Mouse (Mus musculus) kidney, adult 8-10 months (tissue): ENCODE data around the gene Il10.
A peak's percentile ranks its signal among the peaks of the same experiment; 100 is the strongest.

Experiments used
- DNase-seq, 2 experiments: peaks; one replicate each; pipeline ENCODE4 v3.0.0; 2022

Il10 gene

DNA sequence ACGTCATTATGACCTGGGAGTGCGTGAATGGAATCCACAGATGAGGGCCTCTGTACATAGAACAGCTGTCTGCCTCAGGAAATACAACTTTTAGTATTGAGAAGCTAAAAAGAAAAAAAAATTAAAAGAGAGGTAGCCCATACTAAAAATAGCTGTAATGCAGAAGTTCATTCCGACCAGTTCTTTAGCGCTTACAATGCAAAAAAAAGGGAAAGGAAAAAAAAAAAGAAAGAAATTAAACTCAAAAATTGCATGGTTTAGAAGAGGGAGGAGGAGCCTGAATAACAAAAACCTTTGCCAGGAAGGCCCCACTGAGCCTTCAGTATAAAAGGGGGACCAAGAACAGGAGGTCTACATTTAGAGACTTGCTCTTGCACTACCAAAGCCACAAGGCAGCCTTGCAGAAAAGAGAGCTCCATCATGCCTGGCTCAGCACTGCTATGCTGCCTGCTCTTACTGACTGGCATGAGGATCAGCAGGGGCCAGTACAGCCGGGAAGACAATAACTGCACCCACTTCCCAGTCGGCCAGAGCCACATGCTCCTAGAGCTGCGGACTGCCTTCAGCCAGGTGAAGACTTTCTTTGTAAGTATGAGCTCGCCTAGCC lies at the start of gene Il10:
Gene Il10 (plus strand): TSS at position 354 of the 607 bp plus-strand sequence.
- no peak for DNase-seq

DNA sequence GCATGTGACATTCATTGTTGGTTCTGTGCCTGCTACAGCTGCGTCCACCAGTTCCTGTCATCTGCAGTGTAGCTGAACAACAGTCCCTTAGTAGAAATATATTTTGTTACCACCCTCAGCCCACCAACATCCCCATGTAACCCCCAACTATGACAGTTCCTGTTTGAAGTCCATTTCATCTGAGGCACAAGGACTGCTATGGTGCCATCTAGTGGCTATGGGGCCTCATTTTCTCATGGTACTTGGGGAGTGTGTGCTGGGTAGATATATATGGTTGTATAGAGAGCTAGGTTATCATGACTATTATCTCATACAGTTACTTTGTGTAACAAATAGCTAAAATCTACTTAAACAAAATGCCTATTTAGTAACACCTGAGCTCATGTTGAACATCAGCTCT lies 40.2 kb upstream of the Il10 start:
- DNase-seq: peak; percentile 24 to 50

DNA sequence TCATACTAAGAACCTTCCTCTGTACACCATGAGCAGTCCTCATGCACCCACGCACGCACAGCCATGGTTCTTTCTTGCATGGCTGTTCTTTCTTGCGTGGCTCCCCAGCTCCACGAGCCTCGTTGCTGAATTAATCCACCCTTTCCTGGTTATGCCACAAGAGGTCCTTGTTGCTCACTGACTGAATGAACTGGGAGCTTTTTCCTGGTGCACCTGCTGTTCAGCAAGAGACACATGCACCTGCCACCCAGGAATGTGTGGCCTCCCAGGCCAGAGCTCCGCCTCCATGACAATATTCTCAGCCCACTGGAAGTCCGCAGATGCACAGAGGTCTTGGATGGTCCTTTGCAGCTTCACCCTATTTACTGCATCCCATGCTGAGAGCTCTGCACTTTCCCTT lies 35.2 kb upstream of the Il10 start:
- peak in 1 of 2 experiments; percentile 21 for DNase-seq

DNA sequence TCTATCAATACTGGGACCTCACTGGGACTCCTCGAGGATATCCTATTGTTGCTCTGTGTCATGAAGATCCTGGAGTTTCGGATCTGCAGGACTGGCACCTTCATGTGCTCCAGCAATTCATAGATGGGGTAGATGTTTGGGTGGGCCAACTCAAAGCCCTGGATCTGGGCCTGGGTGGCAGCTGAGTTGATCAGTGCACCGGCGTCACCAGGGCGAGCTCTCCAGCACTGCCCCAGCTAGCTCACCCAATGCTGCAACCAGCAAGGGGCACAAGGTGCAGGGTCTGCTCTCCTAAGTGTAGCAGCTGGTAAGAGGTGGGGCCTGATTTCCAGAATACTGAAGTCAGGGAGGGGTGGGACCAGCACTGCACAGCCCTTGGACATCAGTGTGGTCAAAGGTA lies 32.6 kb upstream of the Il10 start:
- DNase-seq: no peak

GRCm38 (mm10) chr1:130987418-130987817 lies 32.2 kb upstream of the Il10 start:
- no peak for DNase-seq

DNA sequence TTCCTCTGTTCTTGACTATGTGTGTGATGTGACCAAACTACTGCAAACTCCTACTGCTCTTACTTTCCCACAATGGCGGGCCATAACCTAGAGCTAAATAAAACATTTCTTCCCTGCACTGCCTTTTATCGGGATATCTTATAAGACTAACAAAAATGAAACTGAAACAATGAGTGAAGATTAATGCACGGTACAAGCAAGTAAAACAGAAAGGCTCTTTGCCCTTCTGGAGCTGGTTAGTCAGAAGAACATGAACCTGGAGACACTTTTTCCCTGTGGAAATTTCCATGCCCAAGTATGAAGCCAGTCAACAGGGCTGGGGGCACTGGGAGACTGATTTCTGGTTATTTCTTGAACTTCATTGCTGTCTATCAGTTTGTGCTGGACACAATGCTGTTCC lies 30.3 kb upstream of the Il10 start:
- DNase-seq: no peak

DNA sequence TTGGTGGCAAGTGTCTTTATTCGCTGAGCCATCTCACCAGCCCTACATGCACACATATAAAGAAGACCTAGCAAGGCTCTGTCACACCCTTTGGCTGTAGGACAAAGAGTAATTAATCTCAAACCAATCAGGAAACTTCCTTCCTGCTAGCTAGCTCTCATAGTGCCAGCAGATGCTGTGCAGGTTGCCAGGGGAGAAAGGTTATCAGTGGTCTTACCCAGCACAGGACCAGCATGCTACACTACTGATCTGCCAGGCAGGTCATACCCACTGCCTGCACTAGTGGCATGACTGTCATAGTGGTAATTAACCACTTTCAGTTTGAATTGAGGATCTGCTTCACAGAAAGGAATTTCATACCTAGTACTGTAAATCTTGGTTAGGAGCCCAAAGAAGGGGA lies 29.2 kb upstream of the Il10 start:
- no peak for DNase-seq

- DNase-seq: no peak
Measured at GRCm38 (mm10) chr1:130993574-130994154, 26.0 kb upstream of the Il10 start.

- DNase-seq: no peak
Measured at GRCm38 (mm10) chr1:130995515-130995914, 24.1 kb upstream of the Il10 start.

GRCm38 (mm10) chr1:130996356-130996755 lies 23.3 kb upstream of the Il10 start:
- DNase-seq: no peak

- no peak for DNase-seq
Measured at GRCm38 (mm10) chr1:130997441-130997840, 22.2 kb upstream of the Il10 start.

DNA sequence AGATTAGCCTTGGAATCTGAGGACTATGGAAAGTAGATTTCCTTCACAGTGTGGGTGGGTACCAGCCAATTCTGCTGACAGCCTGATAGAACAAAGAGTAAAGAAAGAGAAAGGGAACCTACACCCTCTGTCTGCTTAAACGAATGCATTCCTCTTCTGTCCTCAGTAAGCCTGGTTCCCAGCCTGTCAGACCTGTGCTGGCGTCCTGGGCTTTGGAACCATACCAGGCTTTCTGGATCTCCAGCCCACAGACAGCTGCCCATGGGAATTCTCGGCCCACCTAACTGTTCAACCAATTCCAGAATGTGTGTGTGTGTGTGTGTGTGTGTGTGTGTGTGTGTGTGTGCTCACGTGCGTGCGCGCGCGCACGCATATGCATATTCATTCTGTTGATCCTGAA lies 21.3 kb upstream of the Il10 start:
- DNase-seq: no peak

GRCm38 (mm10) chr1:130999708-131000107 lies 19.9 kb upstream of the Il10 start:
- no peak for DNase-seq

DNA sequence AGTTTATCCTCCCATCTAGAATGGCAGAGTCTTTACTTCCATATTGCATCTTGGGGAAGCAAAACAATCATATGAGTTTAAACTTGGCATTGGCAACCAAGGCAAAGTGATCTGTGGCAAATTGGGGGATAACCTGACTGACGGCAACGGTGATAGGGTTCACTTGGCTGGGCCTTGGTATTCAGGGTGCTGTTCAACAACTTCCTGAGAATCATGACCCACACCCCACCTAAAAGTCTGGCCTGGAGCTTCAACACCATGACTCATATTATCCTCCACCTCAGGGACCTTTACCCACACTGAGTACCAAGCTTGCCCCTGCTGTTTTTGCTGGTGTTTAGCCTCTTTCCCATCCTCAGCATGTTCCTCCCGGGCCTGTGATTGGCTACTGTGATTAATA lies 19.3 kb upstream of the Il10 start:
- no peak for DNase-seq

DNA sequence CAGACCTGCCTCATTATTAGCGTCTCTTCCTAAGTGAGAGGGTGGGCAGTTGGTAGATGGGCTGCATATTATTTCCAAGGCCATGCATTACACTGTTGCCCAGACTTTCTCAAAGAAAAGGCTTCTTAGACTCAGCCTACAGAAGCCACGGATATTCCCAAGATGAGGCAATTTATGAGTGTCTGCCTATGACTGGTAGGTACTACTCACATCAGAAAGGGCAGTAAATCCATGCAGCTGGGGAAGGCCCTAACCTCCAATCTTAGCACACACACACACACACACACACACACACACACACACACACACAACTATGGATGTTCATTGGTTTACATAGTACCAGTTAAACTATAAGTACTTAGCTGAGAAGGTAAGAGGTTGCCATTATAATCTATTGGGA lies 17.1 kb upstream of the Il10 start:
- DNase-seq: no peak

DNA sequence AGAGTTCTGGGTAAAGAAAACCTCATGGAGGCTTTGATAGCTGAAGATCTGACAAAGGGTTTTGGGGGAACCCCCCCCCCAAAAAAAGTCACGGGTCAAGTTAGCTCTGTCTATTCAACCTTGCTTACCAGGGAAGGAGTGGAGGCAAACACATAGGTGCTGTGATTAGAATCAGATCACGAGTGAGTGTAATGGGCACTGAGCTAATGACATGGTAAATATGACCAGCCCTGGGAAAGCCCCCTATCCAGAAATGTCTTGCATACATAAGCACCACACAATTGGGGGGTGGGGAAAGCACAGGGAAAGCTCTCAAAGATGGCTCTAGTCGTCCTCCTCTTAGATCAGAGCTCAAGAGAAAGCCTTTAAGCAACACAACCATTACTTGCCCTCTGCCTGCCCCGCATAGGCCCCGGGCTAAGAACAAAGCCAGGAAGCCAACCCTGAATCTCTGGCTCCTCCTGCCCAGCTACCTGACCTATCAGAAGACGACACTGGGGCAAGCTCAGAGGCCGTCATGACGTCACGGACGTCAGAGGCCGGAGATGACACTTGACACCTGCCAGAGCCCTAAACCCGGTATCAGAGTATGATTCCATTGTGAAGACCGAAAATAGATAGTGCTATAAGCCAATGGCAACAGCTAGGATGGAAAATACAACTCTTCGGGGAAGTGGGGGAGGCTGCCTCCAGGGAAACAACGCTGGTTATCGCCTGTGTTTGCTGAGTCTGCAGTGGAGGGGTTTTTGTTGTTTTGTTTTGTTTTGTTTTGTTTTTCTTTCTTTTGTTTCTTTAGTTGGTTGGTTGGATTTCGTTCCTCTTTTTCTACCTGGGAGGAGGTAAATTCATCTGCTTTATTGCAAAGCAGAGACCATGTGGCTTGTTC lies 16.4 kb upstream of the Il10 start:
- no peak for DNase-seq

DNA sequence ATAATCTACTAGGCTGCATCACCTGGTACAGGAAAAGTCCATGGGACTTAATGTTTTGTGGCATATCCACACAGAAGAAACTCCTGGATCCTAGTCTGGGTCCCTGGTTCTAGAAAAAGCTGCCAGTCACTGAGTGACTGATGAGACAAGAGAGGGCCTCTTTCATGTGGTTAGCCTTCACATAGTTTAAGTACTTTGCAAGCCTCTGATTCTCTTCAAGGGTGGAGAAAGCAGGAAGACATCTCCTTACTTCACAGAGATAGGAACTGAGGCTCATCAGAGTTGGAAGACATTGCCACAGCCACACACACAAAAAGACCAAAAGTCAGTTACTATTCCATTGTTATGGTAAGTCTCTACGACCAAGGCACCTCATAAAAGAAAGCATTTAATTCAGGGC lies 13.6 kb upstream of the Il10 start:
- DNase-seq: no peak

GRCm38 (mm10) chr1:131010201-131011153 lies 9.2 kb upstream of the Il10 start:
- no peak for DNase-seq

GRCm38 (mm10) chr1:131012494-131012893 lies 7.2 kb upstream of the Il10 start:
- no peak for DNase-seq

DNA sequence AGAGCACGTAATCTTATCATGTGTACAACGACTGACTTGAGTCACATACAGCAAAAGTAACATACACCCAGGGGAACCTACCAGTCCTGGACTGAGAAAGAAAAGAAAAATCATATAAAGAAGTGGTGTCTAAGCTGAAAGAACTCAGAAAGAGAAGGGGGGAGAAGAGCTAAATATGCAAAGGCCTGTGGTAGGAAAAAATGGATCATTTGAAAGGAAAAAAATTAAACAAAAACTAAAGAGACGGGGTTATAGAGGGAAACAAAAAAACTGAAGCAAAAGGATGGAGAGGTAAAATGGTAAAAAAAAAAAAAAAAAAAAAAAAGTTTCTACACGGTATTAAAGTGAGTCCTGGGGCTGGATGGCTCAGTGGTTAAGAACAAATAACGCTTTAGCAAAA lies 5.7 kb upstream of the Il10 start:
- DNase-seq: no peak

DNA sequence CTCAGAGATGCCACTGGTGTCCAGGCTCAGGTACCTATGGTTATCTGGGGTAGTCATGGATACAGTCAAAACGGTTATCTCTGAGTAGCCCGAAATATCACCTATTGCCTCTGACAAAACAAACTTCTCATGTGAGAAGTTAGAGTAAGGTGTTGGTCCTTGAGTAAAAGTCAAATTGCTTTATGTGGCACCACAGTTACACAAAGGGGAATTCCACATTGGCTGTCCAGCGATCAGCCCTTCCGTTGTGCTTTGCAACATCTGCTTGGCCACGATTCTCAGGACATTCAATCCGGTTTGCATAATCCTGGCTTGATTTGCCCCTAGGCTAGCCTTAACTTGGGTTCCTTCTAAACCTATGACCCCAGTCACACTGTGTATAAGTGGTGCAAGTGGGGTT lies 4.4 kb upstream of the Il10 start:
- DNase-seq: no peak

DNA sequence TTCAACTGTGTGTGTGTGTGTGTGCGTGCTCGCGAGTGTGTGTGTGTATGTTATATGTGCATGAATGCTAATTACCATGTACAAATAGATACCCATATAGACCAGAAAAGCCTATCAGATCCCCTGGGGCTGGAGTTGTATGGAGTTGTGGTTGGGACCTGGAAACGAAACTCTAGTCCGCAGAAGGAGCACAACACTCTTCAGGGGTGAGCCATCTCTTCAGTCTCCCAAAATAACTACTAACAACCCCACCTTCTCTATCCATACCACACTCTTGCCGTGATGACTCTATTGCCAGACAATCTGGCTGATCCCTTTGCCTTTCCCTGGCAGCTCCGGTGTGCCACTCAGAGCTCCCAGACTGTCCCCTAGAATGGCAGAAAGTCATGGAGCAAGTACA lies 3.8 kb upstream of the Il10 start:
- no peak for DNase-seq
